Mouse (Mus musculus) CD4-positive helper T cell, adult 2 months (primary cell): ENCODE measurements around the gene 1700001J03Rik.
"Not testable (repeated sequence)": the region's sequence is repeated elsewhere in the genome, so short reads cannot be mapped to it uniquely, and the experiment has no call there.

Experiments used
- DNase-seq: peaks from one replicate; pipeline ENCODE4 v3.0.0-alpha.2; 2012; ENCODE audit warnings: low read depth, missing footprints, low spot score

The 1700001J03Rik gene

DNA sequence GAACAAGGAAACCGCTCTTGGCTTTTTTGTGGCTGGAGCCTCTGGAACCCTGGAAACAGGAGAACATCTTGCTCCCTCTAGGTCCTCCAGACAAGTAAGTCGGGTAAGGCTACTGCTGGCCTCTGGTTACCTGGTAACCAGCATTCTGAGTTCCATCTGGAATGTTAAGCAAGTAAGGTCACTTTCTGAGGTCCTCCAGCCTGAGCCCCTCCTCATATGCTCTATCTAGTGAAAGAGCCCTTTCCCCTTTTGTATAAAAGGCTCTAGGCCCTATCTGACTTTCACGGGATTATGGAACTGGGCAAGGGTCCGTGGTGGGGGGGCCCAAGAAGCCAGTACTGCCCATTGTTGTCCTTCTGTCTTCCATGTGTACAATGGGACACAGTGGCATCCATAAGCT lies at the start of gene 1700001J03Rik:
TSS of gene 1700001J03Rik (minus strand) at position 101 of the 400 bp plus-strand sequence.
- not testable (repeated sequence) for DNase-seq

DNA sequence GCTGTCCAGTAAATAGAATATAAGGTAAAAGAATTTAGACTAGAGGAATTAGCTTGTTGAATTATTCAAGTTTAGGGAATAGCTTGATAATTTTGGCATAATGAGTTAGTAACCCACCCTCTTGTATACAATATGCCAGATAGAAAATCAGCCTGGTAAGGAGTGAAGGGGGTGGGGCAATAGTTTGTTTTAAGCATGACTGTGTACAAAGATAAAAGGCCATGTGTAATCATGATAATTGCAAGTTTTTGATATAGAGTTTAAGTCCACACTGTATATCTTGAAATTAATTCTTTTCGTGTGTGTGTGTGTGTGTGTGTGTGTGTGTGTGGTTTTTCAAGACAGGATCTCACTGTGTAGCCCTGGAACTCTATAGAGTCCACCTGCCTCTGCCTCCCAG lies 49.2 kb upstream of the 1700001J03Rik start:
- DNase-seq: no peak

DNA sequence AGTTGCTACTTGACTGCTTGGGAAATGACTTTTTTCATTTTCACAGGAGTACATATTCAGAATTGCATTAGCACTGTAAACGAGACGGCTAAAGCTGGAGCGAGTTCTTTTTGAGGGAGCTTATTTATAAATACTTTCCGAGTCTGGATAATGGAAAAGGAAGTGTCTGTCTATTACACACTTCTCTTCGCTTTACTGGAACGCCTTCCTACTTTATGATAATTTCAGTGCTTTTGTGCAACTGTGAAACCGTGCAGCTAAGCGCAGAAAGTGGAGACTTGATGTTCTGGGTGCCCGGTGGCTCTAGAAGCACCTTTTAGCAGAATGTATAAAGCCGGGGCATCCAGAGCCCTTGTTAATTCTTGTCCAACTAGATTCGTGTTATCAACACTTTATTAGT lies 47.7 kb upstream of the 1700001J03Rik start:
- no peak for DNase-seq

DNA sequence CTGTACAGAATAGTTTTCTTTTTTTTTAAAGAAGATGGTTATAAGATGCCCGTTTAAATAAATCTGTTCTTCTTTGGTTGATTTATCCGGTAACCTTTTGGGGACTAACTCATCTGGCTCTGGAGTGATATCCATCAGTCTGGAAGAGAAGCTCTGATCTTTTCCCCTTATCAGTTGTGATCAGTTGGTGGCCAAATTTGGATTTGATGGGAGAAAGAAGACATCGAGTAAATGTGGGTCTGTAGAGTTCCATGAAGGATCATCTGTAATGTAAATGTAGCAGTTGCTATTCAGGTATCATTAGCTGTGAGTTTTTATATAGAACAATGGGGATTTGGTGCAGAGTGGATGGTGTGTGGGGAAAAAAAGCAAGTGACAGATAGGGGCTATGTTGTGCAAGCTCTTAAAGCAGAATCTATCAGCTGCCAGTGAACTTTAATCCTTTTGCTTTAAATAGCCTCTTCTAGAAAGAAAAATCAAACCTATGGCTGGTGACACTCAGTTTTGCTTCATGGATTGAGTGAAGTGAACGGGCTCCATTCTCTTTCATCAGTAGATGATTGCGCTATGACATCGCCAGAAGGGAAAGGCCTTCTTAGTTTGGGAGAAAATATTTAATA lies 47.1 kb upstream of the 1700001J03Rik start:
- no peak for DNase-seq

DNA sequence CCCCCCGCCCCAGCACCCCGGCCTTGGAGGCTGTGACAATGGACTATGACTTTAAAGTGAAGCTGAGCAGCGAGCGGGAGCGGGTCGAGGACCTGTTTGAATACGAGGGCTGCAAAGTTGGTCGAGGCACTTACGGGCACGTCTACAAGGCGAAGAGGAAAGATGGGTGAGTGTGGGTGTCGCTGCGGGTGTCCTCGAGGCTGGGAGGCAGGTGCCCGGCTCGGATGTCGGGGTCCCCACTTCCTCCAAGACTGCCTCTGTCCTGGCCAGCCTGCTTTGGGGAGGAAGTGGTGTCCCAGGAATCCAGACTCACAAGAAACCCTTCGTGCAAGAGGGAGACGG lies 46.5 kb upstream of the 1700001J03Rik start:
- no peak for DNase-seq

DNA sequence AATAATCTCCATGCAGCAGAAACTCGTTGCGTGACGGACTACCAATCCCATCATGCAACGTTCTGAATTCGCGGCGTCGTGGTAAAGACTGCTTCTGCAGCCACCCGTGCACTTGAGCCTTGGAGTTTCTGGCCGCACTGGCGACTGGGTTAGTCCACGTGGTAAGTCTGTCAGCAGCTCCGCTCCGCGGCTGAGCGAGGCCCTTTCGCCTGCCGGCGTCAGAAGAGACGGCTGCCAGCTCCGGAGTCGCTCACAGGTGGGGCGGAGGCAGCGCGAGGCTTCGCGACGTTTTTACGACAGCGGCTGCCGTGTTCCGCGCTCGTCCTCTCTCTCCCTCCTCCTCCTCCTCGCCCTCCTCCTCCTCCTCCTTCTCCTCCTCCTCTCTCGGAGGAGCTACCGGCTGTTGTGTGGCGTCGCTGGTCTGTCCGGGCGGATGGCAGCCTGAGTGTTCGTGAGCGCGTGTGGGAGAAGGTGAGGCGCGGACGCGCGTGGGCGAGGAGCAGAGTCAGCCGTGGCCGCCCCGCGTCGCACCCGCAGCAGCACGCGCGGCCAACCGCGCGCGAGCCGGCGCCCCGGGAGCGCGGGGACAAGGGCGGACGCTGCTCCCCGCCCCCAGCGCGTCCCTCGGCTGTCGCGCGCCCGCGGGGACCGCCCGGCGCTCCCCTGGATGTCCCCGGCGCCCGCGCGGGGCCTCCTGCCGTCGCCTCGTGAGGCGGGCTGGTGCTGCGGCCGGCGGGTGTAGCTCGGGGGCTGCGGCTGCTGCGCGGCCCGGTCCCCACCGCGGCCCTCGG lies 46.0 kb upstream of the 1700001J03Rik start, which contains the start of gene Cdk8:
TSS of gene Cdk8 (plus strand) at position 367 of the 791 bp plus-strand sequence.
- DNase-seq: peak; percentile 96

DNA sequence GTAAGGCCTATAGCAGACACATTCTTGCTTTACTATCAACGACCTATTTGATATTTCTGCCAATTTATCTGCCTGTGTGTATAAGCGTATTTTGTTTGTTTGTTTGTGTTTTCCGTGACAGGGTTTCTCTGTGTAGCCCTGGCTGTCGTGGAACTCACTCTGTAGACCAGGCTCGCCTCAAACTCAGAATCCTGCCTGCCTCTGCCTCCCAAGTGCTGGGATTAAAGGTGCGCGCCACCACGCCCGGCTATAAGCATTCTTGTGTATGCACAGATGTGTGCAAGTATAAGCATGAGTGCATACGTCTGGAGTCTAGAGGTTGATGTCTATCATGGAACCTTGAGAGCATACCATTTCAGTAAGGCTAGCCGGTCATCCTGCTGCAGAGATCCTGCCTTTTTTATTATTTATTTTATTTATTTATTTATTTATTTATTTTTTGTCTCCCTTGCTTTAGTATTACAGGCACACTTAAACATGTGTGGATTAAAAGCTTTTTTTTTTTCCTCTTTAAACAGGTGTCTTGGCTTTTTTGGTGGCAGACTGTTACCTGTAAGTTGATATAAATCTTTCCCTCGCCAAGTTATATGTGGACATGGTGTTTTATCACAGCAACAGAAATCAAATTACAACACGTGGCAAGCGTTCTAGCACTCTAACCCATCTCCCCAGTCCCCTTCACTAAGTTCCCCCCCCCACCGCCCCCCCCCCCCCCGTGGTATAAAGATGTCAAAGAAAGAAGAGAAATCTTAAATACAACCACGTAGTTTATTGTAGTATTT lies 45.0 kb upstream of the 1700001J03Rik start:
- DNase-seq: no peak

DNA sequence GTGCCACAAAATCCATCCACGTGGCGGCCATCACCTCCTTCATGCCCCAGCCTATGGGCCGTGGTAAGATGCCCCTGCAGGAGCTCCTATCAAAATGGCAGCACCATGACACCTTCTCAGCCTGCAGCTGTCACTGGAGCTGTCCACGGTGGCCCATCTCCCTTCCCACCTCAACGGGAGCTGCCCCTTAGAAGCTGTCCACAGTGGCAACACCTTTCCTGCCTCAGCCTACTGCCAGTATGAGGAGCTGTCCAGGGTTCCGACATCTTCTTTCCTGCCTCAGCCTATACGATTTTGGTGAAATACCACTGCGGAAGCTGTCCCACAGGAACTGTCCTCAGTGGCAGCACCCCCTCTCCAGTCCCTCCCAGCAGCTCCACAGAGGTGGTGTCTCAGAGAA lies 42.4 kb upstream of the 1700001J03Rik start:
- no peak for DNase-seq

DNA sequence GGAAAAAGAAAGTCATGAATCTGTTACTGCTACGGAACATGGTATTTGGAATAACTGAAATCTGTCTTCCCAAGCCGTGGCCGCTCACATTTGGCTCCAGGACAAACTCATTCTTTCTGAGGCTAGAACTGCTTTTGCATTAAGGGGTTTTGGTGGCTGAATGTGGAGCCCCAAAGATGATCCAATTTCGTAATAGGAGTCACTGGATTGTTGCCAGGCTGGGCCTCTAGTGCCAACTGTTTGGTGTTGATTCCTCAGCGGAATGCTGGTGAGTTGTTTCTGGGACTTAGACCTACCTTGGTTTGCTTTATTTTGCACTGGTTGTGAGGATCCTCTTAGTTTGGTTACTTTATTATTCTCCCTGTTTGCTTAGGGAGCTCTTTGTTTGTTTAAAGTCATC lies 38.7 kb upstream of the 1700001J03Rik start:
- DNase-seq: no peak

DNA sequence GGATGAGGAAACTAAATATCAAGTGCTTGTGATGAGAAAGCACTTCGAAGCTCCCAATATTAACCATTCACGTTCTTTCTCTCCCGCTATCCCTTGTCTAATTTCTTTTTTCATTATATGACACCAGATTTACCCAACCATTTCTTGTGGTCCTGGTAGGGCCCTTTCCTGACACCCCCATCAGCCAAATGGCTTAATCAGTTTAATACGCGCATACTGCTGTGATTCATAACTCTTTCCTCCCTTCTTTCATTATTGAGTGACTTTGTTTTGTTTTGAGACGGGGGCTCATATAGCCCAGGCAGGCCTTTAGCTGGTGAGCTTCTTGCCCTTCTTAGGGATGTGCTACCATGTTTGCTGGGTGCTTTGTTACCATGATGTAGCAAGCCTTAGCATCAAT lies 36.6 kb upstream of the 1700001J03Rik start:
- DNase-seq: no peak

DNA sequence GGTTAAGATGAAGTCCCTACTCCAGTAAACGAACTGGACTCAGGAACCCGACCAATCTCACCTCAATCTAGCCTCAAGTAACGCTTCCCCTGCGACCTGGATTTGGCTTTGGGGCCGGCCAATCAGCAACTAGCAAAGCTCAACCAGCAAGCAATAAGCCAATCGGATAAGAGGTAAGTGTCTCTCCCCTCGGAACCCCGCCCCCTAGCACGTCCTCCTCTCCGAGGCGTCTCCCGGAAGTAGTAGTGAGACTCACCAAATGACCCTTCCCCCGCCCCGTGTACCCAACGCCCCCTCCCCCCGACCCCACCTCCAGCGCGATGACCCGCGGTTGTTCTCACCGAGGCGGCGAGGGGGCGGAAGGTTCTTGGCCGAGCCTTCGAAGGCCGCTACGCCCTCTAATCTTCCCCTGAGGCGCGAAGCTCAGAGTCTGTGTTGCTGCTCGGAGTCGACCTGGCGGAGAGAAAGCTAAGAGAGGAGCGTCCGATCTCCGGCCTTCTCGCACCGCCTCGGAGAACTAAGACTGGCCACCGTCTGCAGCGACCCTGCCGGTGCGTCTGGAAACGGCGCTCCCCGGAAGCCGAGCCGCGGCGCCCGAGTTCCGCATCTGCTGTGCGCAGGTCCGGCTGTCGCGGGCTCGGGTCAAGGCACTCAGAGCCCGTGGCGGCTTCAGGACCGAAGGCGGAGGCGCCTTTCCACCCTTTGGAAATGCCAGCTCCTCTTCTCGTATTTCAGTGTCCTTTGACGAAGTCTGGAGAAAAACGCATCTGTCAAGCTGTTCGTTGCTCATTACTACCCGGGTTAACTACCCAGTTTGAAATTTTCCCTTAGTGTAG lies 36.0 kb upstream of the 1700001J03Rik start, which contains the start of gene Rnf6:
TSS of gene Rnf6 (minus strand) at position 677 of the 836 bp plus-strand sequence.
- DNase-seq: peak; percentile 95

DNA sequence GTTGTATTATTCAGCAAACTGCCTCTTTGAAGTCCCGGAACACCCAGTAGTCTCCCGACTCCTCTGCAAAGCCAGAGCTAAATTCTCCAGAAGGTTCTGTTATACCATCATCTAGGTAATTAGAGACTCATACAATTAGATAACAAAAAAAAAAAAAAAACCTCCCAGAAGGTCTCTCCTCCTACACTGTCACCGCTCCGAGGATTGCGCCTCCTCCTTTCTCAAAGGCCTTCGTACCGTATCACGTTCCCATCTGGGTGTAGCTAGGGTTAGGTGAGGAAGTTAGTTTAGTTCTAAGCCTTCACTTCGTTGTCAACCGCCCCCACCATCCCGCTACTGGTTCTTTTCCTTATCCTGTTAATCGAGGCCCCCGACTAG lies 35.4 kb upstream of the 1700001J03Rik start:
- no peak for DNase-seq

DNA sequence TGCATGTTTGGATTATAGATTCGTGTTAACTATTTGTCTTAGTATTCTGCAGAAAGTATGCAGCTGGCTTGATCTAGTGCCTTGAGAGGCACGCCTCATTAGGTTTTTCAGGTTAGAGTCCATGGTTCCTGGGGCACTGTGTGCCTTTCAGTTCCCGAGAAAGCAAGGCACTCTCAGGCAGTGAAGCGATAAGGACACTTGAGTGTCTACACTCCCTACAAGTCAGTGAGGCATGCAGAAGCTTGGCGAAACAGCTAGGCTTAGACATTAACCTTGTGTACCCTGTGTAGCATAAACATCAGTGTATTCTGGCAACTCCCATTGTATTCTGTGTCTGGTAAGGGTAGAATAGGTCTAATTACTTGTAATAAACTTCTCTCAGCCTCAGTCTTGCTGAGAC lies 20.4 kb upstream of the 1700001J03Rik start:
- DNase-seq: no peak

DNA sequence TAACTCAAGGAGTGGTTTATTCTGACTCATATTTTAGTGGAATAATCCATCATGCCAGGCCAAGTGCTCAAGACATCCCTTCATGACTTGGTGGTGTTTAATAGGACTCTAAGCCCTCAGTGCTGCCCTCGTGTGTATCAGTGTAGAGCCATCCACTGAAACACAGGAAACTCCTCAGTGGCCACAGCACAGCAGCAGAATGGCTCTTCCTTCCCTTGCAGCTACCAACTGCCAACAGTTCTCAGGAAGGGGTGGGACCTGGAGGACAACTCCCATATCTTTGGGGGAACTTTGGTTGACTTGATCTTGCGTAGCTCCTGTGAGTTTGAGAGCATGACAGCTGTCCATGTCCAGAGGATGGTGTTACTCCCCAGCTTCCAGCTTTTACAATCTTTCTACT lies 18.8 kb upstream of the 1700001J03Rik start:
- DNase-seq: no peak

DNA sequence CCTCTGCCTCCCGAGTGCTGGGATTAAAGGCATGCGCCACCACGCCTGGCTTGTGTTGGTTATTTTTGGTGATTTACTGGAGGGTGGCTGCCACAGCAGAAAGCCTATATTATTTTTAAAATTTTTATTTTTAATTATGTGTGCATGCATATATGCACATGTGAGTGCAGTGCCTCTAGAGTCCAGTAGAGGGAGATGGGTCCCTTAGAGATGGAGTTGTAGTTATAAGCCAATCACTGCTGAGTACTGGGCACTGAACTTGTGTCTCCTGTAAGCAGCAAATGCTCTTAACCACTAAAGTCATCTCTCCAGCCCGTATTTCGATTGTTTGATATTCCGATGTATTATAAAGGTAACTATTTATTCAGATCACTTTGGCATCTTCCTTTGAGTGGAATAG lies 15.5 kb upstream of the 1700001J03Rik start:
- no peak for DNase-seq

DNA sequence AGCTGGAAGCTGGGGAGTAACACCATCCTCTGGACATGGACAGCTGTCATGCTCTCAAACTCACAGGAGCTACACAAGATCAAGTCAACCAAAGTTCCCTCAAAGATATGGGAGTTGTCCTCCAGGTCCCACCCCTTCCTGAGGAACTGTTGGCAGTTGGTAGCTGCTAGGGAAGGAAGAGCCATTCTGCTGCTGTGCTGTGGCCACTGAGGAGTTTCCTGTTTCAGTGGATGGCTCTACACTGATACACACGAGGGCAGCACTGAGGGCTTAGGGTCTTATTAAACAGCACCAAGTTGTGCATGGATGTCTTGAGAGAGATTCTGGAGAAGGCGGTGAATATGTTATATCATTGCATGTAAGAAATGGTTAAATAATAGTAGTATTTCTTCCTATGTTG lies 14.4 kb upstream of the 1700001J03Rik start:
- no peak for DNase-seq

DNA sequence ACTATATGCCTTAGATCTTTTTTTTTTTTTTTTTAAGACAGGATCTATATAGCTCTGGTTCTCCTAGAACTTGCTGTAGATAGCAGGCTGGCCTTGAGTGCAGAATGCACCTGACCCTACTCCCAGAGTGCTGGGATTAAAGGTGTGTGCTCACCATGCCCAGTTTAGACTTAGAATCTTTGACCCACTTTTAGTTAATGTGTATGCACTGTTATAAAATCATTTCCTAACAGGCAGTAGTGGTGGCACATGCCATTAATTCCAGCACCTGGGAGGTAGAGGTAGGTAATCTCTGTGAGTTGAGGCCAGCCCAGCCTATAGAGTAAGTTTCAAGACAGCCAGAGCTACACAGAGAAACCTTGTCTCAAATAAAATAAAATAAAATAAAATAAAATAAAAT lies 14.0 kb upstream of the 1700001J03Rik start:
- no peak for DNase-seq

DNA sequence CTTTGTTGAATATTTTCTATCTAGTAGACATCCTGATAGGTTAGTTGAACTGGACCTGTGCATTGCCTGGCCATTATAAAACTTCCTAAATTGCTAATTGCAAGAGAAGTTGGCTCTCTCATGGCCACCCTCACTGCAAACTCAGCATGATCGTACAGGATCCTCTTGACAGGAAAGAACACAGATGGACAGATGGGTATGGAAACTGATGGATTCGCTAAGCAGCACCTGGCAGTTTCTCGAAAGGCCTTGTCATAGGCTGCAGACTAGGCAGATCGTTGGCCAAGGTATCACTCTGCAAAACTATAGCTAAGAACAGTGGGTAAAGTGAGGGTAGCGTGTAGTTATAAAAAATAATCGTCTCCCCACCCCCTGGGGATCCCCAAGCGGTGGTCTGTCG lies 8.3 kb upstream of the 1700001J03Rik start:
- DNase-seq: no peak

DNA sequence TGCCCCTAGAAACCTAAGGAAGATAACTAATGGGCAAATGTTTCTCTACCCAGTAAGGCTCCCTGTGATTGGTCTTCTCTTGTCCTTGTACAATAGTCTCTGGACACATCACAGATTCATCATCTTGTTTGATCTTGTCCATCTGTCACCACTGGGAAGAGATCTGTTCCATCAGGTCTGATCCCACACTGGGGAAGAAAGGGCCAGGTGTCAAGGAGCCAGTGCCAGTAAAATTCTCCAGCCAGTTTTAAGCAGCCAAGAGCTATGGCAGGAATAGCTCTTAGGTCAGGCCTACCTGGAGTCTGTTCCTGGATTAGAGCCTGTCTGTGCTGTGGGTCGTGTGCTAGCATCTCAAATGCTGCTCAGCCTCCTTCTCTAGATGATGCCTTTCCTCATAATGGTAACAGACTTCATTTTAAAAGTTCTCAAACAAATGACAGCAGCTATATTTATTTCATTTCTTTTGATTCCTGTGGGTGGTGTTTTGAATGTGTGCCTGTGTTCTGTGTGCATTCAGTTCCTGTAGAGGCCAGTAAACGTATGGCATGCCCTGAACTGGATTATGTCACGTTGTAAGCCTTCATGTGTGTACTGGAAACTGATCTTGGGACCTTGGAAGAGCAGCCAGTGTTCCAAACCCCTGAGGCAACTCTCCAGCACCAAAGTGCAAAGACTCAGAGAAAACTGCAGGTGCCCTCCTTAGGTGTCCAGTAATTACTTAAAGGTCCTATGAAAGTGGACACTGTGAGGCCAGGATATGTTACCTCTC lies 5.6 kb upstream of the 1700001J03Rik start:
- DNase-seq: no peak

DNA sequence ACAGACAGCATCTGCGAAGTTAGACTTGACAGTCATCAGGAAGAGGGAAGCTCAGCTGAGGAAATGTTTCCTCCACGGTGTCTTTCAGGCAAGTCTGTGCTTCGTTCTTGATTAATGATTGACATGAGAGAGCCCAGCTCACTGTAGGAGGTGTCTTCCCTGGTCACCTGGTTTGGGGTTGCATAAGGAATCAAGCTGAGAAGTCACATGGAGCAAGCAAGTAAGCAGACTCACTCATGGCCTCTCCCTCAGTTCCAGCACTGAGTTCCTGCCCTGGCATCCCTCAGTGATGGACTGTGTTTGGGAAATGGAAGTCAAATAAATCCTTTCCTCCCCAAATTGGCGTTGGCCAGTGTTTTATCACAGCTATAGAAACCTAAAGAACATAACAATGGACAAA lies 5.0 kb upstream of the 1700001J03Rik start:
- no peak for DNase-seq

DNA sequence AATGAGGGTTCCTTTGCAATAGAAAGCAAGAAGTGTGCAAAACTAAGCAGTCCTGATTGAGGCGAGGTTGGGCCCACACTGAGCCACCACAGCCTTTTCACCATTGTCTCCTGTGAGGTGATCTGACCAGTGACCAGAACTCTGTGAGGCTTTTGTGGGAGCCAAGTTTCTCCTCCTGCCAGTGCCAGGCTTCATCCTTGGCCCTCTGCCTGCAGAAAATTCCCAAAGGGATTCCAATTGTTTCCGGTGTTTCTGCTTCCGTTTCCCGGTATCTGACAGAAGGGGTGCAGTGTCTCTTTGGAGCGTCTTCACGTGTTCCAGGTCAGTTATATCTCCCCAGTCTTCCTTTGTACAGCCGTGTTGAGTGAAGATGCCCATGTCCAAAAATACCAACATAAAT lies 3.6 kb upstream of the 1700001J03Rik start:
- no peak for DNase-seq
